Mouse (Mus musculus) intestine, postnatal 0 days (tissue): ENCODE data around the gene Fbxo7. TPM values are rescaled to one million over a fixed set of nuclear protein-coding genes. Genes with fewer than 3 reads are reported as not detected.

Source experiments
- ATAC-seq: fragments of 200-750 bp; cut with Nextera tagmentation; 2 replicates; pipeline ENCODE4 v1.8.0; 2017; ENCODE audit warnings: mild to moderate bottlenecking, moderate TSS enrichment, moderate library complexity
- H3K27ac ChIP-seq: fragments of 300-500 bp; sonication (generic); 2 replicates; pipeline ENCODE4 v1.5.1; 2014; ENCODE audit warnings: mild to moderate bottlenecking, low read depth, low read length, moderate library complexity
- H3K27me3 ChIP-seq: fragments of 300-500 bp; sonication (generic); replicated peaks from 2 replicates; pipeline ENCODE4 v1.6.1; 2014; ENCODE audit warnings: low read length, mixed read lengths; ENCODE audit not compliant: control insufficient read depth, insufficient read depth
- H3K36me3 ChIP-seq: fragments of 300-500 bp; sonication (generic); 2 replicates; pipeline ENCODE4 v1.6.1; 2014; ENCODE audit warnings: mild to moderate bottlenecking, moderate library complexity; ENCODE audit not compliant: control insufficient read depth, insufficient read depth
- H3K4me1 ChIP-seq: fragments of 300-500 bp; sonication (generic); replicated peaks from 2 replicates; pipeline ENCODE4 v1.6.1; 2014; ENCODE audit warnings: antibody characterized with exemption, low read length, mixed read lengths; ENCODE audit not compliant: control insufficient read depth, insufficient read depth
- H3K4me2 ChIP-seq: fragments of 300-500 bp; sonication (generic); replicated peaks from 2 replicates; pipeline ENCODE4 v1.6.1; 2014; ENCODE audit warnings: low read depth, mild to moderate bottlenecking, moderate library complexity
- H3K4me3 ChIP-seq: fragments of 300-500 bp; sonication (generic); 2 replicates; pipeline ENCODE4 v1.5.1; 2014; ENCODE audit warnings: low read depth, low read length
- H3K9ac ChIP-seq: fragments of 300-500 bp; sonication (generic); 2 replicates; pipeline ENCODE4 v1.6.1; 2014; ENCODE audit warnings: mild to moderate bottlenecking, low read depth, low read length
- H3K9me3 ChIP-seq: fragments of 300-500 bp; sonication (generic); 2 replicates; pipeline ENCODE4 v1.6.1; 2016; ENCODE audit warnings: mixed run types; ENCODE audit not compliant: control insufficient read depth
- CTCF ChIP-seq: sonication (generic); IDR thresholded peaks from 2 replicates; pipeline ENCODE4 v1.5.1; 2016; ENCODE audit warnings: low read depth, mild to moderate bottlenecking, control low read depth, antibody characterized with exemption, moderate library complexity
- WGBS: fragments of 180-500 bp; shearing (Covaris S2); extraction: QIAGEN DNeasy Blood & Tissue Kit; methylation state at CpG from one replicate; pipeline ENCODE4 v1.1.7; 2014; 5-methylcytosine and 5-hydroxymethylcytosine counted together
- polyA plus RNA-seq: library from polyadenylated mRNA; unstranded; fragments of >200 nt; fragmentation: Nextera tagmentation; extraction: Ambion mirVana; gene quantifications from 2 replicates; pipeline ENCODE4 v1.2.1, GENCODE M21; 2015

The Fbxo7 gene
- polyA plus RNA-seq, 1 experiment from 2014 or later: 28.6 TPM

- Histone ChIP-seq H3K4me2 (no peak overlapping the region), H3K27me3 (no peaks in the 10 kb centered on the region), H3K9me3 (no peaks in the 10 kb centered on the region), H3K36me3 (no peaks in the 10 kb centered on the region), H3K9ac (no peak overlapping the region), H3K4me1 (no peaks in the 10 kb centered on the region), H3K4me3 (no peak overlapping the region), H3K27ac (no peak overlapping the region)
- no peak for ATAC-seq
- TF ChIP-seq CTCF: no peak
- 89% methylated on average over 4 of the region's 4 CpGs for WGBS
Observed at GRCm38 (mm10) chr10:86000447-86000846, 21.3 kb upstream of the Fbxo7 start.

GRCm38 (mm10) chr10:86006455-86006854, 15.3 kb upstream of the Fbxo7 start:
- H3K36me3 ChIP-seq: no peaks in the 10 kb centered on the region
- H3K4me3 ChIP-seq: no peak overlapping the region
- TF ChIP-seq CTCF: no peak
- H3K27ac ChIP-seq: no peak overlapping the region
- no peak overlapping the region for H3K9ac ChIP-seq
- no peaks in the 10 kb centered on the region for H3K27me3 ChIP-seq
- no peak for ATAC-seq
- WGBS: 74% methylated on average over 5 of the region's 5 CpGs
- no peaks in the 10 kb centered on the region for H3K4me1 ChIP-seq
- no peaks in the 10 kb centered on the region for H3K9me3 ChIP-seq
- no peak overlapping the region for H3K4me2 ChIP-seq

GRCm38 (mm10) chr10:86009688-86010087, 12.1 kb upstream of the Fbxo7 start:
- Histone ChIP-seq H3K4me3 (no peak overlapping the region), H3K36me3 (no peaks in the 10 kb centered on the region), H3K9ac (no peak overlapping the region), H3K27me3 (no peaks in the 10 kb centered on the region), H3K4me1 (no peaks in the 10 kb centered on the region), H3K4me2 (no peak overlapping the region), H3K9me3 (no peaks in the 10 kb centered on the region), H3K27ac (no peak overlapping the region)
- no peak for ATAC-seq
- 82% methylated on average over 2 of the region's 2 CpGs for WGBS
- no peak for TF ChIP-seq CTCF

- no peaks in the 10 kb centered on the region for H3K36me3 ChIP-seq
- no peak overlapping the region for H3K27ac ChIP-seq
- ATAC-seq: no peak
- H3K4me1 ChIP-seq: no peaks in the 10 kb centered on the region
- no peaks in the 10 kb centered on the region for H3K27me3 ChIP-seq
- TF ChIP-seq CTCF: no peak
- WGBS: 8% methylated on average over 6 of the region's 6 CpGs
- H3K4me3 ChIP-seq: no peak overlapping the region
- H3K4me2 ChIP-seq: no peak overlapping the region
- H3K9ac ChIP-seq: no peak overlapping the region
- H3K9me3 ChIP-seq: no peaks in the 10 kb centered on the region
Observed at GRCm38 (mm10) chr10:86010636-86011035, 11.1 kb upstream of the Fbxo7 start.

GRCm38 (mm10) chr10:86011172-86011571, 10.6 kb upstream of the Fbxo7 start:
- ATAC-seq: no peak
- no peak for TF ChIP-seq CTCF
- no peak overlapping the region for H3K9ac ChIP-seq
- 70% methylated on average over 2 of the region's 2 CpGs for WGBS
- no peaks in the 10 kb centered on the region for H3K9me3 ChIP-seq
- no peaks in the 10 kb centered on the region for H3K4me1 ChIP-seq
- H3K4me2 ChIP-seq: no peak overlapping the region
- H3K36me3 ChIP-seq: no peaks in the 10 kb centered on the region
- no peak overlapping the region for H3K27ac ChIP-seq
- H3K4me3 ChIP-seq: no peak overlapping the region
- no peaks in the 10 kb centered on the region for H3K27me3 ChIP-seq

- H3K9me3 ChIP-seq: no peaks in the 10 kb centered on the region
- no peaks in the 10 kb centered on the region for H3K36me3 ChIP-seq
- H3K27me3 ChIP-seq: no peaks in the 10 kb centered on the region
- WGBS: 40% methylated on average over 2 of the region's 2 CpGs
- no peak within 1 kb of the TSS for H3K9ac ChIP-seq
- no peak within 1 kb of the TSS for H3K27ac ChIP-seq
- no peaks in the 10 kb centered on the region for H3K4me1 ChIP-seq
- no peak within 1 kb of the TSS for H3K4me3 ChIP-seq
- no peak for ATAC-seq
- TF ChIP-seq CTCF: no peak
- H3K4me2 ChIP-seq: no peak within 1 kb of the TSS
Observed at GRCm38 (mm10) chr10:86011781-86012180, 10.0 kb upstream of the Fbxo7 start, which contains the start of gene Bpifc. Bpifc (minus strand) TSS chr10:86011895.

- Histone ChIP-seq H3K9me3 (no peaks in the 10 kb centered on the region), H3K4me2 (no peak overlapping the region), H3K4me1 (no peaks in the 10 kb centered on the region), H3K9ac (no peak overlapping the region), H3K36me3 (no peaks in the 10 kb centered on the region), H3K27me3 (no peaks in the 10 kb centered on the region), H3K4me3 (no peak overlapping the region), H3K27ac (no peak overlapping the region)
- 86% methylated on average over 7 of the region's 7 CpGs for WGBS
- no peak for TF ChIP-seq CTCF
- ATAC-seq: no peak
Observed at GRCm38 (mm10) chr10:86017781-86018180, 4.0 kb upstream of the Fbxo7 start.
